Mouse (Mus musculus) left cerebral cortex, postnatal 4 days (tissue): Measurements from ENCODE around the gene Isoc2a. TPM values are rescaled to one million over a fixed set of nuclear protein-coding genes. Genes with fewer than 3 reads are reported as not detected.

Experiments
- DNase-seq: peaks from one replicate; pipeline ENCODE4 v3.0.0-alpha.2; 2022
- intact Hi-C: fragments of 180-260 bp; cut with DNase I; formaldehyde crosslinking; loops from one replicate; pipeline ENCODE4 v1.15.1; 2025
- total RNA-seq, 2 experiments: library from RNA; stranded (reverse); gene quantifications; 2 replicates each; pipeline ENCODE4 v1.2.3; 2021

Isoc2a gene
- total RNA-seq, 2 experiments from 2014 or later, result 6.2 to 6.5 TPM

DNA sequence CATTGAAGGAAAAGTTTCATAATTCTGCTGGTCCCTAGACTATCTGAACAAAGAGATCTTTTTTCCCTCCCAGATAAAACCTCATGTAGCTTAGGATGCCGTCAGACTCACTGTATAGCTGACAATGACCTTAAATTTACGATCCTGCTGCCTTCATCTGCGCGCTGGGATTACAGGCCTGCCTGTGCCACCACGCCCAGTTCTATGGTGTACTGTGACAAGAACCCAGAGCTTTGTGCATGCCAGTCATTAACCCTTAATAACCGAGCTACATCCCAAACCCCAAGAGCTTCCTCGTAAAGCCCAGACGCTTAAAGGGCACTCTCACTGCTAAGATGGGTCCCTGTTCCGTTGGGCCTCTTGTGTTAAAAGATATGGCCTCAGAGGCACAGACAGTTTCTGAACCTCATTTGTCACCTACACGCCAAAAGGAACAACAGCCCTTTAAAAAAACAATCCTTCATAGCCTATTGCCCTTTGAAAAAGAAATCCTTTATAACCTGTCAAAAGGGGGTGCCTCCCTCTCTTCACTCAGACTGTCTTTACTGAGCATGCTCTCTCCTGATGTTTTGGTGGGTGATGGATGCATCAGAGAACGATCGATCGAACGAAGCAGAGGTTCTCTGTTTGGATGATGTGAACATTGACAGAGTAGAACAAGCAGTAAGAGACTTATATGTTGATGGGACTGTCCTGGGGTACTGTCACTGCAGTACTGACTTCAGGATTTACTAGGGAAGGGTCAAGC lies 38.9 kb downstream of the Isoc2a start:
- DNase-seq, result no peak
- intact Hi-C loops, result no loop called here

- intact Hi-C loops, result no loop called here
- DNase-seq, result no peak
These were observed 40.5 kb downstream of the Isoc2a start for GRCm38 (mm10) chr7:4917494-4917893.

DNA sequence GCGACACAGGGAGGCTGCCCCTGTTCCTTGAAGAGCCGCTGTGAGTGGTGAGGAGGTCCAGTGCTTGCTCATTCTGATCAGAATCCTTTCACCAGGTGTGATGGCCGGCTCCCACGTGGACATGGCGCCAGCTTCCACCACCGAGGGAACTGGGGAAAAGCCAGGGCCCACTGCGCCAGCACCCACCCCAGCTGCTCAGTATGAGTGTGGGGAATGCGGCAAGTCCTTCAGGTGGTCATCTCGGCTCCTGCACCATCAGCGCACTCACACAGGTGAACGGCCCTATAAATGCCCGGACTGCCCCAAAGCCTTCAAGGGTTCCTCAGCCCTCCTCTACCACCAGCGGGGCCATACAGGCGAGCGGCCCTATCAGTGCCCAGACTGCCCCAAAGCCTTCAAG lies 41.7 kb downstream of the Isoc2a start:
- no peak for DNase-seq
- intact Hi-C loops, result no loop called here

- intact Hi-C loops, result no loop called here
- DNase-seq, result no peak
These were observed 42.1 kb downstream of the Isoc2a start for GRCm38 (mm10) chr7:4919096-4919495.

DNA sequence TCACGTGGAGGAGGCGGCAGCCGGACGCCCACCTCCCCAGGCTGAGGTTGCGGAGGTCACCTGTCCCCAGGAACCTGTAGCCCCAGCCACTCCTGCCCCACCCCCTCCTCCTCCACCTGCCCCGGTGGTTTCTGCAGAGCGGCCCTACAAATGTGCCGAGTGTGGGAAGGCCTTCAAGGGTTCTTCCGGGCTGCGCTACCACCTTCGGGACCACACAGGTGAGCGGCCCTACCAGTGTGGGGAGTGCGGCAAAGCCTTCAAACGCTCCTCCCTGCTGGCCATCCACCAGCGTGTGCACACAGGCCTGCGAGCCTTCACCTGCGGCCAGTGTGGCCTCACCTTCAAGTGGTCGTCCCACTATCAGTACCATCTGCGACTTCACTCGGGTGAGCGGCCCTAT lies 43.0 kb downstream of the Isoc2a start:
- DNase-seq, result no peak
- intact Hi-C loops, result no loop called here

- DNase-seq, result no peak
- intact Hi-C loops, result no loop called here
These were observed 43.5 kb downstream of the Isoc2a start for GRCm38 (mm10) chr7:4920496-4920895.

- no peak for DNase-seq
- intact Hi-C loops, result no loop called here
These were observed 44.2 kb downstream of the Isoc2a start for GRCm38 (mm10) chr7:4920976-4921823.

GRCm38 (mm10) chr7:4921824-4922482 lies 45.0 kb downstream of the Isoc2a start, which contains the start of gene Nat14:
Nat14 (plus strand) TSS chr7:4922028.
- intact Hi-C loops, result no loop called here

GRCm38 (mm10) chr7:4922508-4922907 lies 45.6 kb downstream of the Isoc2a start:
- intact Hi-C loops, result no loop called here
- peak; percentile 87 for DNase-seq

More at GRCm38 (mm10) chr7:4921824-4922482, 45.0 kb downstream of the Isoc2a start, which contains the start of gene Nat14:
- DNase-seq, result no peak

GRCm38 (mm10) chr7:4922931-4923565 lies 46.1 kb downstream of the Isoc2a start:
- DNase-seq, result peak; percentile 91
- intact Hi-C loops, result no loop called here

DNA sequence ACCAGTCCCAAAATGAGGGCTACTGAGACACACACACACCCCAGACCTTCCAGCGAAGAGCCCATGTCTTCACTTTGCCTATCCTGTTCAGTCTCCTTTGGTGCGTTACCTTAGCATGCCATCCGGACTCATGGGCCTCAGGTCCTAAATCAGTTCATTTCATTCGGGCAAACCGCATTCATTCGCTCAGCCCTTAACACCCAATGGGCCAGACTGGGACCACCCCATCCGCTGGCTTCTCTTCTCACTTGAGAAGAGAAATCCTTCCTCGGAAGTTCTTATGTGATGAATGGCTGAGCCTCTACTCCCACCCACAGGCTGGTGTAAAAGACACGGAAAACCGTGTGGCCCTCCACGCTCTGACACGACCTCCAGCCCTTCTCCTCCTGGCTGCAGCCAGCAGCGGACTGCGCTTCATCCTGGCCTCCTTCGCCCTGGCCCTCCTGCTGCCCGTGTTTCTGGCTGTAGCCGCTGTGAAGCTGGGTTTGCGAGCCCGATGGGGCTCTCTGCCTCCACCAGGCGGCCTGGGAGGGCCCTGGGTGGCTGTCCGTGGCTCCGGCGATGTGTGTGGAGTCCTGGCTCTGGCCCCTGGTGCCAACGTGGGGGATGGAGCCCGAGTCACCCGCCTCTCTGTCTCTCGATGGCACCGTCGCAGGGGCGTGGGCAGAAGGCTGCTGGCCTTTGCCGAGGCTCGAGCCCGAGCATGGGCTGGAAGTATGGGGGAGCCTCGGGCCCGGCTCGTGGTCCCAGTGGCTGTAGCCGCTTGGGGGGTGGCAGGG lies 46.8 kb downstream of the Isoc2a start:
- peak; percentile 74 for DNase-seq
- intact Hi-C loops, result no loop called here

GRCm38 (mm10) chr7:4924483-4924882 lies 47.5 kb downstream of the Isoc2a start:
- DNase-seq, result no peak
- intact Hi-C loops, result no loop called here

- DNase-seq, result no peak
- intact Hi-C loops, result no loop called here
These were observed 47.9 kb downstream of the Isoc2a start for GRCm38 (mm10) chr7:4924891-4925301.

DNA sequence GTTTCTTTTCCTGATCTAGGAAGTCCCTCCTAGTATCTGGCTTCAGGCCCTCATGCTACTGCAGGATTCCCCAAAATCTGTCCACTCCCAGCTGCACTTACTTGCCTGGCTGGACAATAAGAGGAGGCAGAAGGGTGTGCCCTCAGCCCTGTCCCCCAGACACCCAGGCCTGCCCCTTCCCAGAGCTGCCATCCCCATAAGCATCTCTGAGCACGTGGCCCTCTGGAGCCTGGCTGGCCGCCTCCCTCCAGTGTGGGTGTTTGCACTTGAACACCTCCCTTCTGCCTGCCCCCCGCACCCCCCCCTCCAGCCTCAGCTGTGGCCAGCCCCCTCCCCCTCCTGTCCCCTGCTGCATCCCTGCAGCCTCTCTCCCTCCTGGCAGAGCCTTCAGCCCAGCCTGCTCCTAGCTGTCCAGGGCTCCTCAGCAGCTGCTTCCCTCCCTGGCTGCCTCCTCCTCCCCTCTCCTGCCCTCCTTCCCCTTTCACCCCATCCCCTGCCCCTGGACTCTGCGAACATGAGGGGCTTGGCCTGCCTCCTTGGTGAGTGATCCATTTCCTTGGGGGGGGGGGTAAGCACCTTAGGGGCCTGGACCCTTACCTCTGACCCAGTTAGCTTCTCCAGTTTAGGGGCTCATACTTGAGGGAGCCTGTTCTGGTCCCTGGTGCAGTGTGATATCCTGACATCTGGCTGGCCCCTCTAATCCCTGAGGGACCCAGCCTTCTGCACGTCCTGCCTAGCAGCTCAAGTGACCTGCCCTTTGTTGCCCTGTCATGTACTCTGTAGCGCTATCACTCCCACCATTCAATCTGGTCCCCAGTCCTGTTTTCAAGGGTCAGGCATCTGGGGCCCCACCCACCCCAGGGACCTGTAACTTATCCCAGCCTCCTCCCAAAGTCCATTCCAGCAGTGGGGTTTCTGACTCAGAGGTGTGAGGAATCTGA lies 48.8 kb downstream of the Isoc2a start, which contains the start of gene Ssc5d:
Ssc5d (plus strand) TSS at position 345 of the 941 bp plus-strand sequence.
- intact Hi-C loops, result no loop called here
- DNase-seq, result peak; percentile 81

DNA sequence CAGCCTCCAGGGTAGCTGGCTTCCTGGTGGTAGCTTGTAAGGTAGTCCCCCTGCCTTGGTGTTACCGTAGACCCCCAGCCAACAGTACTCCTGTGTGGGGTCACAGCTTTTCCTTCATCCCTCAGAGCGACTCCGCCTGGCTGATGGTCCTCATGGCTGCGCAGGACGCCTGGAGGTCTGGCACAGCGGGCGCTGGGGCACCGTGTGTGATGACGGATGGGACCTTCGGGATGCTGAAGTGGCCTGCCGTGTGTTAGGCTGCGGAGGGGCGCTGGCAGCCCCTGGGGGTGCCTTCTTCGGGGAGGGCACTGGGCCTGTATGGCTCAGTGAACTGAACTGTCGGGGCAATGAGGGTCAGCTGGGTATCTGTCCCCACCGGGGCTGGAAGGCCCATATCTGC lies 49.9 kb downstream of the Isoc2a start:
- DNase-seq, result no peak
- intact Hi-C loops, result no loop called here

DNA sequence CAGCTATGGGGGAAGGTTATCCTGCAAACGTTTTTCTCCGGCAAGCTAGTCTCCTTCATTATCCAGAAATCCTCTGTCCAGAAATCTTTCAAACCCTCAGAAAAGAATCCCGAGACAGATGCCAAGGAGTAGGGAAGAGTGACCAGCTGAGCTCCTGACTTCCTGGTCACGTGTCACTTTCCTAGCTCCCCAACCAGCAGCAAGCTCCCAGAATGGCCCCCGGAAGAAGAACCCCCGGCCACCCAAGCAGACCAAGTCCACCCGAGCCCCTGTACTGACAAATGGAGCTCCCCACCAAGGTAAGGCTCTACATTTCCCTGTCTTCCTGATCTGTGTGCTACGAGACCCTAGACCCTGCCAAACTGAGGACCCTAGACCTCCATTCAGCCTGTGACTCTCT lies 50.8 kb downstream of the Isoc2a start:
- intact Hi-C loops, result no loop called here
- no peak for DNase-seq

GRCm38 (mm10) chr7:4928323-4928722 lies 51.4 kb downstream of the Isoc2a start:
- intact Hi-C loops, result no loop called here
- no peak for DNase-seq

DNA sequence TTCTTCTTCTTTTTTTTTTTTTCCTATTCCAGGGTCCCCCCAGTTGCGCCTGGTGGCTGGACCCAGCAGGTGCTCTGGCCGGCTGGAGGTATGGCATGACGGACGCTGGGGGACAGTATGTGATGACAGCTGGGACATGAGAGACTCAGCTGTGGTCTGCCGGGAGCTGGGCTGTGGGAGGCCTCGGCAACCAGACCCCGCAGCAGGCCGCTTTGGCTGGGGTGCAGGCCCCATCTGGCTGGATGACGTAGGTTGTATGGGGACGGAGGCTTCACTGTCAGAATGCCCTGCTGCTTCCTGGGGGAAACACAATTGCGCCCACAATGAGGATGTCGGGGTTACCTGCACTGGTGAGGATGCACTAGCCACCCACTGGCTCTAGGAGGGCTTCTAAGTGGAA lies 56.1 kb downstream of the Isoc2a start:
- DNase-seq, result peak; percentile 57
- intact Hi-C loops, result loop anchor here (10.0 kb wide), 1 partner anchor 112 kb away; no protein-coding TSS in a partner anchor
